Mouse (Mus musculus) lung, postnatal 0 days (tissue): Measurements from ENCODE around the gene Patj.

Source experiments
- CTCF ChIP-seq: IDR thresholded peaks from 2 replicates; pipeline ENCODE4 v1.5.1; 2016; ENCODE audit warnings: antibody characterized with exemption, mild to moderate bottlenecking
- EP300 ChIP-seq: IDR thresholded peaks from 2 replicates; pipeline ENCODE4 v1.6.1; 2016; ENCODE audit warnings: antibody characterized with exemption, mild to moderate bottlenecking, control low read depth

GRCm38 (mm10) chr4:98455910-98456309 lies 60.3 kb downstream of the Patj start:
- TF ChIP-seq CTCF (no peak), EP300 (no peak)
